Mouse (Mus musculus) heart, postnatal 10 days (tissue): Measurements from ENCODE around the gene Spdye4c. TPM values are rescaled to one million over a fixed set of nuclear protein-coding genes. Genes with fewer than 3 reads are reported as not detected.

Source experiments
- DNase-seq, 2 experiments: peaks; one replicate each; pipeline ENCODE4 v3.0.0; 2021
- intact Hi-C: fragments of 180-260 bp; cut with DNase I; formaldehyde crosslinking; loops from one replicate; pipeline ENCODE4 v1.15.1; 2025
- total RNA-seq, 2 experiments: library from RNA; stranded (reverse); gene quantifications; 2 replicates each; pipeline ENCODE4 v1.2.3; 2021

The Spdye4c gene
- total RNA-seq: not detected

DNA sequence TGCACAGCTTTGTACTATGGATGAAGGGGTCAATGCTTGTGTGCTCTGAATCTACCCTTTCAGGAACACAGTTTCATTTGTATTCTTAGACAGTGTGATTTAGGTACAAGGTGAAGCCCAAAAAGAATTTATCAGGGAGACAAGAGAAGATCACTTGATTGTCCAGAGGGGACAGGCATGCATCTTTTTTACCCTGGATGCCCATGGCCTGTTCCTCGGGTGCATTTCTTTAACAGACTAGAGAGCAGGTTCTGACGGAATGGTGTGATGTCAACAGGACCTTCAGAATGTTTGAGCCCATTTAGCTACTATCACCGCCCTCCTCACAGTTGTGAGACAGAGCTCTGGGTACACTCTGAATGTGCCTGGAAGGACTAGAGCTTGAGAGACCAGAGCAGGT is at the start of gene Spdye4c:
Gene Spdye4c (plus strand): TSS at position 301 of the 400 bp plus-strand sequence.
- intact Hi-C loops: no loop called here
- DNase-seq: no peak

GRCm38 (mm10) chr2:128543495-128543894 is 47.5 kb upstream of the Spdye4c start:
- no peak for DNase-seq
- intact Hi-C loops: no loop called here

- DNase-seq: peak in 1 of 2 experiments; percentile 36
- intact Hi-C loops: no loop called here
These were observed 46.4 kb upstream of the Spdye4c start for GRCm38 (mm10) chr2:128544421-128545137.

DNA sequence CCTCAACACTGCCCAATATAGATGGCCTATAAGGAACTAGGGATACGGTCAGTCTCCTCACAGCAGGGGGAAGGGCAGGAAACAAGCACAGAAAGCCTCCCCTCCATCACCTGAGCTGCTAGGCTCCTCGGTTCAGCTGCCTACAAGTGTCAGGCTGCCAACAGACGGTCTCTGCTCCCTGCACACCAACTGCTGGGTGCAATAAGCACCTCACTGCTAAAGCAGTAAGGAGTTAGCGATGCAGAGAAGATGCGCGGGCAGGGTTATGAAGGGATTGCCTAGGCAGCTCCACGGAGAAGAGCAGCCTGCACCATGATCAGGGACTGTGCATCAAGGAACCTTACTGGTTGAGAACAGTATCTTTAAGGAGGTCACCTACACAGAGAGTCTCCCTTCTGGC is 45.6 kb upstream of the Spdye4c start:
- no peak for DNase-seq
- intact Hi-C loops: no loop called here

GRCm38 (mm10) chr2:128547079-128547478 is 43.9 kb upstream of the Spdye4c start:
- DNase-seq: no peak
- intact Hi-C loops: no loop called here

GRCm38 (mm10) chr2:128548262-128548661 is 42.7 kb upstream of the Spdye4c start:
- intact Hi-C loops: no loop called here
- DNase-seq: no peak

DNA sequence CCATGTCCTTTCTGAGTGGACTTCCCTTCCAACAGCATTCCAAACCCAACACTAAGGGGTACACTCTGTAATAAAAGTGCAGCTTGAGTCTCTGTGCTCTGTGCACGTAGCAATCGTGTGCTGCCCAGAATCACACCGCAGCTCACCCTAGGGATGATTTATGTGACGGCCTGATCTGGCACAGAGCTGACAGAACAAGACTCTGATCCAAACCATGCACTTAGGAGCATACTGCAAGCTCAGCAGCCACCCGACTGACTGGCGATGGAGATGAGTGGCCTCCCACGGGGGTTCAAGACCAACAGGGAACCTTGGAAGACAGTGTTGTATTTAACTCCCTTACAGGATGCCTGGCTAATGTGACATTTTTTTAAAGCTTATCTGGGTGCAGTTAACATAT is 41.4 kb upstream of the Spdye4c start:
- DNase-seq: no peak
- intact Hi-C loops: no loop called here

DNA sequence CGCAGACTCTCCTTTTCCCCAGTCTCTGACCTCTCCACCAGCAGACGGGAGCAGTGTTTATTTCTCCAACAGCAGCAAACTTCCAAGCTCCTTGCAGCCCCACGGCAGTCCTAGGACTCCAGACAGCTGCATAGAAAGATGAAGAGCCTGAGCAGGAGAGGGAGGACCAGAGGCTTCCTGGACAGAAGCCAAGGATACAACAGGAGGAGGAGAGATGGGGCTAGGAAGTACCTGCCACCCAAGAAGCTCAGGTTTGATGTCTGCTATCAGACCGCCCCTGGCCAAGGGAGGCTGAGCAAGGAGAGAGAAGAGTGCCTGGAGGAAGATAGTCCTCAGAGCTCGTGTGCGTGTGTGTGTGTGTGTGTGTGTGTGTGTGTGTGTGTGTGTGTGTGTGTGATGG is 41.0 kb upstream of the Spdye4c start:
- intact Hi-C loops: no loop called here
- no peak for DNase-seq

GRCm38 (mm10) chr2:128552080-128552791 is 38.8 kb upstream of the Spdye4c start:
- intact Hi-C loops: no loop called here

DNA sequence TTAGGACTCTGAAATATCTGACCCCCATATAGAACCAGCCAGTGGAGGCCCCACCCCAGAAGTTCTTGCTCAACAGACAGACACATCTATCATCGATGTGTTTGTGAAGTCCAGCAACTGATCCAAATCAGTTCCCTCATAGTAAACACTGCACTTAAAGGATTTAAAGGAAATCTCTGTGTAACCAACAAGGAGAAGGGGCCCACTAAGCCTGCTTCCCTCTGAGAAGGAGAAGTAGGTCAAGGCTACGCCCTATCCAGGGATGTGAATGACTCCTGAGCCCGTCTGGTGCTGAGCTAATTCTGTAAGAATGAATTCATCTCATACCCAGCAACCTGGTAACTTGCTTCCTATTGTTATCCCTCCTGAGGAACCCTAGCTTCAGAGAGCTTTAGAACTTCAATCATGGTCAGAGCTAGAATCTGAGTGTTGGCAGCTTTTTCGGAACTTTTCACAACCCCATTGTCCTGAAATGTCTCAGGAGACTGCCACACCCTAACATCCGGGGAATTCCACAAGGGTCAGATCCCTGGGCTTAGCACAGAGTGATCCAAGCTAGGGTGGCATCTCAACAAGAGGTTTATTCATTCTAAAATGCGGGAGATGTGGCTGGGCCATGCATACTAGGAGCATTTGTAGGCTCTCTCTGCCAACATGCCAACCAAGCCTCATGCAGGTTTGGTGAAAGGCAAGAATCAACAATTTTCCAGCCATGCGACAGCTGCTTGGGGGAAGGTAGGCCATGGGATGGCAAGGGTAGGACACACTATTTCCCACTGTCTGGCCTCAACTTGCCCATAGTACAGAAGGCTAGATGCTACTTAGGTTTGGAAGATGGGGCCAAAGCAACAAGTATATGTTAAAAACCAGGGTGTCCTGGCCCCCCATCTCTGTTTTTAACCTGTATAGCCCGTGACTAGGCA is 38.0 kb upstream of the Spdye4c start:
- intact Hi-C loops: no loop called here
- no peak for DNase-seq

More at GRCm38 (mm10) chr2:128552080-128552791, 38.8 kb upstream of the Spdye4c start:
- DNase-seq: no peak

- intact Hi-C loops: no loop called here
- DNase-seq: no peak
These were observed 35.9 kb upstream of the Spdye4c start for GRCm38 (mm10) chr2:128555082-128555481.

DNA sequence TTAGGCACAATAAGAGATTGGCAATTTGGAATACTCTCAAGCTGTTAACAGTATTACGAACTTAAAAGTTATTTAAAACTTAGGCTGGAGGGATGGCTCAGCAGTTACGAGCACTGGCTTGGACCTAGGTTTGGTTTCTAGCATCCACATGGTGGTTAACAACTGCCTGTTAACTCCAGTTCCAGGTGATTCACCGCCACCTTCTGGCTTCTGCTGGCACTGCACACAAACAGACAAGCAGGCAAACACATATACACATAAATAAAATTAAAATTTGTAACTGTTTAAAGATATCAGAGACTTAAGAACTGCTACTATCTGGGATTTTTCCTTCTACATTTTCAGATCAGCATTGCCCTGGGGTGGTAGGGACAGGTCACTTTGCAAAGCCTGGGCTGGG is 26.8 kb upstream of the Spdye4c start:
- no peak for DNase-seq
- intact Hi-C loops: no loop called here

DNA sequence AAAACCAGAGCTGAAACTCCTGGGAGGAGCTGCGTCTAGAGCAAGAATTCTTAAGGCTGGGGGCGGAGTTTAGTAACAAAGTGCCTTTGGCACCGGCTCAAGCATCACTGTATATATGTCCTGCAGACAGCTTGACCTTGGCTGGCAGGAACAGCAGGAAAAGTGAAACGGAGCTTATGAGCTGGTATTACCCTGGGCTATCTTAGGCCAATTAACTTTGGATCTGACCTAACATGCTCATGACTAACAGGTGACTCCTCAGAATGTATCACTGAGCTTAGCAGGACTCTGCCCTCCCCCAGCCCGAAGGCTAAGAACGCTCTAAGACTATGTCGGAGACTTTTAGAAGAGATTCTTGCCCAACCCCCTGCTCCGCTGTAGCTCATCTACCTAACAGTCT is 25.1 kb upstream of the Spdye4c start:
- intact Hi-C loops: no loop called here
- no peak for DNase-seq

DNA sequence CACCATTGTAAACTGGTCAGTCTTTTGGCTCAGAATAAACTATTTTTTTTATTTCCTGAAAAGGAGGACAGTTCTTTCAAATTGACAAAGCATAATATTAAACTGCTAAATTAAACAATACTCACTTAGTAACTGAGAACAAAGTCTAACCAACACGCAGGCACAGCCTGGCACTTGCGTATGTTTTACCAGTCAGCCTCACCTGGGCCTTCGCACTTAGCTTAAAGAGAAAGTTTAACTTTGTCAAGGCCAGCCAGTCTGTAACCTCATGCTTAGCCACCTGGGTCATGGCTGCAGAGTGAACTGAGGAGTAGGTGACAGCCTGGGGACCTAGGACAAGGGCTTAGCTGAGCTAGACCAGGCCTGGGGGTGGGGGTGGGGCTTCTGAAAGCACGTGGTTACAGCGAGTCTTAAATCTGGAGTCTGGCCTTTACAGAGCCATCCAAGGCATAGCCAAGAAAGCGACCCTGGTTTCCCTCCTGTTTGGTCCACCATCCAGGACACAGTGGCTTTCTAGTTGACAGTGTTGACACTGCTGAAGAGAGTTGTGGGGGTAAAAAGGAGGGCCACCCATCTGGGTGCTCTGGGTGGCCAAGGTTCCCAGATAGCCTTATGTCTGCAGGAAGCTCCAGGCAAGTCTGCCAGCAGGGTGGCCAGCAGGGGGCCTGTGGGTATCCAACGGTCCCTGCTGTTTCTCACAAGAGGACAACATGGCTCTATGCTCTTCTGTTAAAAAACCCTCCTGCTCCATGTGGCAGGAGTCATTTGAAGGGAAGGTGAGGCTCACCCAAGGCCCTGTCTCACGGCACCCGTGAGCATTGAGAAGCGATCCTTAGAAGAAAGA is 24.5 kb upstream of the Spdye4c start:
- DNase-seq: peak in 1 of 2 experiments; percentile 17
- intact Hi-C loops: no loop called here

- DNase-seq: no peak
- intact Hi-C loops: no loop called here
These were observed 23.0 kb upstream of the Spdye4c start for GRCm38 (mm10) chr2:128568018-128568417.

GRCm38 (mm10) chr2:128568490-128568889 is 22.5 kb upstream of the Spdye4c start:
- intact Hi-C loops: no loop called here
- DNase-seq: no peak

GRCm38 (mm10) chr2:128571001-128571400 is 20.0 kb upstream of the Spdye4c start:
- DNase-seq: no peak
- intact Hi-C loops: loop anchor here (5.0 kb wide), 2 partner anchors 159 to 494 kb away; no protein-coding TSS in a partner anchor

DNA sequence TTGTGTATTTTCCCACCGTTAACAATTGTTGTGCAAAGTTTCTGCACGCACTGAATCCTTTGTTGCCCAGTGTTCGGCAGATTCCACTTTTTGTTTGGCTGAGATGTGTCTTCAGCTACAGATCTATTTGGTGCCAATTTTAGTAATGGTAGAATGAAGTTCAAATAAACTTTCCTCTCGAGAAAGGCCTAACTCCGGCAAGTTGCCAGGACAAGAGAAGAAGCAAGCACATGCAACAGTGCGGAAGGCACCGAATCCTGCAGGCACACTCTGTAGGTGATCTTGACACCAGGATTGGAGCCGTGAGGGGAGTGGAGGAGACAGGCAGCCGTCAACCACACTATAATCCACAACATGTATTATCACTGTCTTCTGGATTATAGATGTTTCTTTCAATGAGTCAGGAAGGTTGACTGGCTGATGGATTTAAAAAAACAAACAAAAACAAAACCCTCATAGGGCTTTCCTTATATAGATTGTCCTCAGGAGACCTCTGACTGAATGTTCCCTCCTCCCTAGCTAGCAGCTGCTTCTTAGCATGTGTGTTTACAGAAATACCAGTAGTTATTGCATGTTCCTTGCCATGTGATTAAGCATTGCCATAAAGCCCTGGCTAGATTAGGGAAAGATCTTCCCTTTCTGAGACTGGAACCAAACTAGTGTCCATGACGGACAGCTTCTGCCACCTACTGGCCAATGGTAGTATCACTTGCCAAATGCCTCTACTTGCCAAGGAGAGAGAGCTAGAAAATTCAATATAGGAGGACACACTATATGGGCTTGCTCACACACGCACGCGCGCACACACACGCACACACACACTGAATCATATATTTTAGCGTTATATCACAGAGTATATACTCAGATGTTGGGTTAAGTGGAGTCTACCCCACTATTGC is 18.0 kb upstream of the Spdye4c start:
- peak; percentile 88 to 92 for DNase-seq
- intact Hi-C loops: loop anchor here (1.0 to 5.0 kb wide), 5 partner anchors 161 to 684 kb away; no protein-coding TSS in a partner anchor

- intact Hi-C loops: no loop called here
- no peak for DNase-seq
These were observed 8.1 kb upstream of the Spdye4c start for GRCm38 (mm10) chr2:128582881-128583280.
